Mouse (Mus musculus) bone marrow macrophage, adult 2 months (primary cell): ENCODE measurements around the gene Cpm.

Experiments
- CTCF ChIP-seq: IDR thresholded peaks from 2 replicates; pipeline ENCODE4 v1.5.1; 2012; ENCODE audit warnings: low read depth, mild to moderate bottlenecking, low read length, moderate library complexity
- POLR2A ChIP-seq: IDR thresholded peaks from 2 replicates; pipeline ENCODE4 v1.6.1; 2012; ENCODE audit warnings: mild to moderate bottlenecking, low read depth, low read length, borderline replicate concordance

GRCm38 (mm10) chr10:117608487-117608886 lies 20.8 kb upstream of the Cpm start:
- TF ChIP-seq POLR2A, result no peak
- no peak for TF ChIP-seq CTCF
